Mouse (Mus musculus) testis, adult 2 months (tissue): ENCODE measurements around the gene Ackr4.

Experiments used
- CTCF ChIP-seq: fragments of 200-500 bp; IDR thresholded peaks from 2 replicates; pipeline ENCODE4 v1.5.1; 2012; ENCODE audit warnings: low read depth, mild to moderate bottlenecking, inconsistent platforms, low read length, moderate library complexity; ENCODE audit not compliant: control insufficient read depth, insufficient read depth, insufficient replicate concordance
- POLR2A ChIP-seq: fragments of 200-500 bp; IDR thresholded peaks from 2 replicates; pipeline ENCODE4 v1.6.1; 2012; ENCODE audit warnings: low read depth, mild to moderate bottlenecking, inconsistent platforms, low read length, moderate library complexity; ENCODE audit not compliant: control insufficient read depth

DNA sequence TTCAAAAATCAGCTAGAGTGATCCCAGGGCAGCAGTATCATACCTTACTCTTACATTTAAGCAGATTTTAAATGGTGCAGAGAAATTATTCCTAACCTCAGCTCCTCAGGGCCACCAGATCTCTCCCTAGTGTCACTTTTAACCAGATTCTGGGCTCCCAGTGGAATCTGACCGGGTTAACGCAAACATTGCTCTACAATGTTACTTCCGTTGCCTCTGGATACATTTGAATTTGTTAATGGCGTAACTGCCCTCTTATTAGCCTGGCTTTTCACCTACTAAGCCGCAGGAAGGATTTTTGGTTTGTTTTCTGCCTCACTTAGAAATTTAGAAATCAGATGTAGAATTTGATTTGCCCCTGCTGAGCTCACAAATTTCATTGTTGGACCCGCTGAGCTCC is 92.0 kb downstream of the Ackr4 start:
- TF ChIP-seq POLR2A (no peak), CTCF (no peak)
